Mouse (Mus musculus): ENCODE data around the gene Actn1. TPM values are rescaled to one million over a fixed set of nuclear protein-coding genes. Genes with fewer than 3 reads are reported as not detected.

Actn1 gene
- polyA plus RNA-seq, 2 experiments: 35.8 to 95.9 TPM

GRCm38 (mm10) chr12:80190915-80191314 is 69.3 kb downstream of the Actn1 start:
- no peak overlapping the region for H3K4me2 ChIP-seq (replicated peaks; ENCODE audit: low read depth, low read length, severe bottlenecking)
- H3K36me3 ChIP-seq (ENCODE audit: control insufficient read depth, insufficient read depth, low read length): peaks cover 92% of the 10 kb centered on the region
- H3K27me3 ChIP-seq (ENCODE audit: control insufficient read depth, insufficient read depth, low read length): no peaks in the 10 kb centered on the region
- H3K4me3 ChIP-seq (replicated peaks; ENCODE audit: low read length): no peak overlapping the region
- no peak for TF ChIP-seq POLR2A (IDR thresholded peaks at IDR 0.05; ENCODE audit: borderline replicate concordance, extremely low read depth, insufficient read depth, insufficient read length)
- no peak overlapping the region for H3K27ac ChIP-seq (replicated peaks; ENCODE audit: low read depth, low read length)
- DNase-seq (ENCODE audit: low spot score) (no peak), ATAC-seq (ENCODE audit: low FRiP score, low read depth) (no peak)
- no peaks in the 10 kb centered on the region for H3K9me3 ChIP-seq (ENCODE audit: control insufficient read depth, low read length)
- no peaks in the 10 kb centered on the region for H3K4me1 ChIP-seq (ENCODE audit: control insufficient read depth, insufficient read depth, low read length)
- no peak overlapping the region for H3K9ac ChIP-seq (ENCODE audit: low read depth, low read length, severe bottlenecking)
- 88% methylated on average over 10 of the region's 10 CpGs for WGBS

DNA sequence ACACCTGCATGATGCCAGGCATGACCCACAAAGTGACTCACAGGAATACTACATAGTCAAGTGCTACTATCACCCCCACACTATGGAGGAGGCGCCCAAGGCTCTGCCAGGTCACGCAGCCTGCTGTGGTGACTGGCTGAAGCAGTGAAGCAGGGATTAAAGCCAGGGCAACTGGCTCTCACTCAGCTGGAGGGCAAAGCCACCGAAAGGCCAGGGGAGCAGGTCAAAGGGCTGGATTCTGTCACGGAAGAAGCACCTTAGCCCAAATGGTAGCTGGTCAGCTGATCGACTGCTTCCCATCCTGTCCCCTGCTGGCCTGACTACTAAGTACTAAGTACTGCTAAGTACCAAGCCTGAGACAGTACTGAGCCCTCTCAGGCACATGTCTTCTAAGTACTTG is 76.1 kb downstream of the Actn1 start:
- Histone ChIP-seq H3K27ac (replicated peaks; ENCODE audit: low read depth, low read length) (no peak overlapping the region), H3K9me3 (ENCODE audit: control insufficient read depth, low read length) (no peaks in the 10 kb centered on the region), H3K27me3 (ENCODE audit: control insufficient read depth, insufficient read depth, low read length) (no peaks in the 10 kb centered on the region), H3K4me2 (replicated peaks; ENCODE audit: low read depth, low read length, severe bottlenecking) (no peak overlapping the region), H3K9ac (ENCODE audit: low read depth, low read length, severe bottlenecking) (no peak overlapping the region), H3K4me1 (ENCODE audit: control insufficient read depth, insufficient read depth, low read length) (no peaks in the 10 kb centered on the region), H3K36me3 (ENCODE audit: control insufficient read depth, insufficient read depth, low read length) (peaks cover 91% of the 10 kb centered on the region), H3K4me3 (replicated peaks; ENCODE audit: low read length) (no peak overlapping the region)
- DNase-seq (ENCODE audit: low spot score): no peak
- 86% methylated on average over 5 of the region's 5 CpGs for WGBS
- ATAC-seq (ENCODE audit: low FRiP score, low read depth): no peak
- TF ChIP-seq POLR2A (IDR thresholded peaks at IDR 0.05; ENCODE audit: borderline replicate concordance, extremely low read depth, insufficient read depth, insufficient read length): no peak

GRCm38 (mm10) chr12:80181831-80182230 is 78.3 kb downstream of the Actn1 start:
- no peaks in the 10 kb centered on the region for H3K4me1 ChIP-seq (ENCODE audit: control insufficient read depth, insufficient read depth, low read length)
- TF ChIP-seq POLR2A (IDR thresholded peaks at IDR 0.05; ENCODE audit: borderline replicate concordance, extremely low read depth, insufficient read depth, insufficient read length): no peak

DNA sequence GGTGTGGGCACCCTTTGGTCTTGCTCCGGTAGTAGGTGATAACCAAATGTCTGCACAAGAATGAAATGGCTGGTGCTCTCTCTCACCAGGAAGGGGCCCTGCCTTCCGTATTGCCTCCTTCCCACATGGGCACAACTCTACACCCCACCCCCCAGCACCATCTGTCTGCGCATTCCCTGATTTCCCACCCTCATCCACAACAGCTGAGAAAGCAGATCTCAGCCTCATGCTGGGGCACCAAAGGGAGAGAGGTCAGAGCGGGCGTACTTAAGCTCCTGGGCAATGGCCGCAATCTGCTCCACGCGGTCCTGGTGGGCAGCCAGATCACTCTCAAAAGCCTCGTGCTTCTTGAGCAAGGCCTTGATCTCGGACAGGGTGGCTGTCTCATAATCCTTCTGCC is 82.1 kb downstream of the Actn1 start:
- no peak for DNase-seq (ENCODE audit: low spot score)
- TF ChIP-seq POLR2A (IDR thresholded peaks at IDR 0.05; ENCODE audit: borderline replicate concordance, extremely low read depth, insufficient read depth, insufficient read length): no peak

More at GRCm38 (mm10) chr12:80181831-80182230, 78.3 kb downstream of the Actn1 start:
- Histone ChIP-seq H3K27me3 (ENCODE audit: control insufficient read depth, insufficient read depth, low read length) (no peaks in the 10 kb centered on the region), H3K27ac (replicated peaks; ENCODE audit: low read depth, low read length) (no peak overlapping the region), H3K36me3 (ENCODE audit: control insufficient read depth, insufficient read depth, low read length) (peaks cover 88% of the 10 kb centered on the region), H3K9ac (ENCODE audit: low read depth, low read length, severe bottlenecking) (no peak overlapping the region), H3K4me2 (replicated peaks; ENCODE audit: low read depth, low read length, severe bottlenecking) (no peak overlapping the region), H3K9me3 (ENCODE audit: control insufficient read depth, low read length) (no peaks in the 10 kb centered on the region), H3K4me3 (replicated peaks; ENCODE audit: low read length) (no peak overlapping the region)
- no peak for DNase-seq (ENCODE audit: low spot score)
- WGBS: 83% methylated on average over 2 of the region's 2 CpGs
- ATAC-seq (ENCODE audit: low FRiP score, low read depth): no peak

GRCm38 (mm10) chr12:80168736-80169135 is 91.4 kb downstream of the Actn1 start:
- Histone ChIP-seq H3K36me3 (ENCODE audit: control insufficient read depth, insufficient read depth, low read length) (peaks cover 58% of the 10 kb centered on the region), H3K4me2 (replicated peaks; ENCODE audit: low read depth, low read length, severe bottlenecking) (peak overlapping the region; percentile 39), H3K27me3 (ENCODE audit: control insufficient read depth, insufficient read depth, low read length) (no peaks in the 10 kb centered on the region), H3K9ac (ENCODE audit: low read depth, low read length, severe bottlenecking) (peak overlapping the region; percentile 55; the same call in 1 of the 2 replicates), H3K4me3 (replicated peaks; ENCODE audit: low read length) (peak overlapping the region; percentile 57), H3K27ac (replicated peaks; ENCODE audit: low read depth, low read length) (no peak overlapping the region), H3K4me1 (ENCODE audit: control insufficient read depth, insufficient read depth, low read length) (peaks cover 6% of the 10 kb centered on the region), H3K9me3 (ENCODE audit: control insufficient read depth, low read length) (no peaks in the 10 kb centered on the region)
- ATAC-seq (ENCODE audit: low FRiP score, low read depth) (no peak), DNase-seq (ENCODE audit: low spot score) (no peak)
- 64% methylated on average over 12 of the region's 12 CpGs for WGBS
- TF ChIP-seq POLR2A (IDR thresholded peaks at IDR 0.05; ENCODE audit: borderline replicate concordance, extremely low read depth, insufficient read depth, insufficient read length): no peak

More for the DNA sequence above, 82.1 kb downstream of the Actn1 start:
- H3K27me3 ChIP-seq (ENCODE audit: control insufficient read depth, insufficient read depth, low read length): no peaks in the 10 kb centered on the region
- peak; percentile 55; the same call in 1 of the 2 replicates for ATAC-seq (ENCODE audit: low FRiP score, low read depth)
- no peaks in the 10 kb centered on the region for H3K4me1 ChIP-seq (ENCODE audit: control insufficient read depth, insufficient read depth, low read length)
- H3K9me3 ChIP-seq (ENCODE audit: control insufficient read depth, low read length): no peaks in the 10 kb centered on the region
- H3K27ac ChIP-seq (replicated peaks; ENCODE audit: low read depth, low read length): no peak overlapping the region
- H3K9ac ChIP-seq (ENCODE audit: low read depth, low read length, severe bottlenecking): no peak overlapping the region
- no peak overlapping the region for H3K4me3 ChIP-seq (replicated peaks; ENCODE audit: low read length)
- no peak overlapping the region for H3K4me2 ChIP-seq (replicated peaks; ENCODE audit: low read depth, low read length, severe bottlenecking)
- WGBS: 84% methylated on average over 10 of the region's 10 CpGs
- H3K36me3 ChIP-seq (ENCODE audit: control insufficient read depth, insufficient read depth, low read length): peaks cover 87% of the 10 kb centered on the region

All from limb, embryonic 14.5 days (tissue).